Mouse (Mus musculus) hindbrain, embryonic 13.5 days (tissue): ENCODE measurements around the gene Kremen1. TPM values are rescaled to one million over a fixed set of nuclear protein-coding genes. Genes with fewer than 3 reads are reported as not detected.

Experiments
- ATAC-seq: fragments of 200-750 bp; cut with Nextera tagmentation; 2 replicates; pipeline ENCODE4 v1.8.0; 2017; ENCODE audit warnings: moderate TSS enrichment; ENCODE audit not compliant: low FRiP score
- H3K27ac ChIP-seq: fragments of 300-500 bp; sonication (generic); 2 replicates; pipeline ENCODE4 v1.5.1; 2015; ENCODE audit warnings: inconsistent platforms, mild to moderate bottlenecking, moderate library complexity
- H3K27me3 ChIP-seq: fragments of 300-500 bp; sonication (generic); 2 replicates; pipeline ENCODE4 v1.6.1; 2015; ENCODE audit warnings: mild to moderate bottlenecking, inconsistent platforms
- H3K36me3 ChIP-seq: fragments of 300-500 bp; sonication (generic); 2 replicates; pipeline ENCODE4 v1.6.1; 2015; ENCODE audit warnings: mild to moderate bottlenecking, inconsistent platforms
- H3K4me1 ChIP-seq: fragments of 300-500 bp; sonication (generic); replicated peaks from 2 replicates; pipeline ENCODE4 v1.6.1; 2015; ENCODE audit warnings: inconsistent platforms
- H3K4me2 ChIP-seq: fragments of 300-500 bp; sonication (generic); 2 replicates; pipeline ENCODE4 v1.6.1; 2015; ENCODE audit warnings: inconsistent platforms, mild to moderate bottlenecking, moderate library complexity
- H3K4me3 ChIP-seq: fragments of 300-500 bp; sonication (generic); 2 replicates; pipeline ENCODE4 v1.5.1; 2015; ENCODE audit warnings: mild to moderate bottlenecking, inconsistent platforms
- H3K9ac ChIP-seq: fragments of 300-500 bp; sonication (generic); 2 replicates; pipeline ENCODE4 v1.6.1; 2015; ENCODE audit warnings: mild to moderate bottlenecking, inconsistent platforms
- H3K9me3 ChIP-seq: fragments of 300-500 bp; sonication (generic); 2 replicates; pipeline ENCODE4 v1.6.1; 2016; ENCODE audit warnings: inconsistent platforms
- WGBS: fragments of 180-500 bp; shearing (Covaris S2); methylation state at CpG from one replicate; pipeline ENCODE4 v1.1.7; 2015; 5-methylcytosine and 5-hydroxymethylcytosine counted together
- polyA plus RNA-seq: library from polyadenylated mRNA; unstranded; fragments of >200 nt; fragmentation: Nextera tagmentation; extraction: Ambion mirVana; gene quantifications from 2 replicates; pipeline ENCODE4 v1.2.1, GENCODE M21; 2015

The Kremen1 gene
- polyA plus RNA-seq, 1 experiment from 2014 or later: 7.5 TPM

DNA sequence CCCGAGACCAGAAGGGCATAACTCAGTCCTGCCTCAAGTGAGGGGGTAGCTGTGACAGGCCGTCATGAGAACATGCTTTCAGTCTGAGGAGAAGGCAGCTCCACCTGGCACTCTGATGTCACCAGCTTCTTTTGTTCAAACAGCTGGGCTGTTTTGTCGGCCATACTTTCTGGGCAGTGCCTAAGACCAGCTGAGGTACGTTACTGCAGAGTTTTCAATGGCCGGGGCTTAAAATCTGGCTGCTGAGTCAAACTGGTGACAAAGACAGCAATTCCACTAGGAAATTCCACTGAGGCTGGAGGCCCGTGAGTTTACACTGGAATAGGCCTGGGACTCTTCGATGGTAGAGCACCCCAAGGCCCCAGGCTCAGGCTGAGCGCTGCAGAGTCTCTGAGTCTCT is 84.7 kb downstream of the Kremen1 start:
- no peaks in the 10 kb centered on the region for H3K27me3 ChIP-seq
- WGBS: 69% methylated on average over 8 of the region's 8 CpGs
- no peak overlapping the region for H3K4me3 ChIP-seq
- no peak for ATAC-seq
- H3K9me3 ChIP-seq: no peaks in the 10 kb centered on the region
- H3K4me2 ChIP-seq: no peak overlapping the region
- no peak overlapping the region for H3K27ac ChIP-seq
- H3K9ac ChIP-seq: no peak overlapping the region
- no peaks in the 10 kb centered on the region for H3K36me3 ChIP-seq
- peaks cover 22% of the 10 kb centered on the region for H3K4me1 ChIP-seq

DNA sequence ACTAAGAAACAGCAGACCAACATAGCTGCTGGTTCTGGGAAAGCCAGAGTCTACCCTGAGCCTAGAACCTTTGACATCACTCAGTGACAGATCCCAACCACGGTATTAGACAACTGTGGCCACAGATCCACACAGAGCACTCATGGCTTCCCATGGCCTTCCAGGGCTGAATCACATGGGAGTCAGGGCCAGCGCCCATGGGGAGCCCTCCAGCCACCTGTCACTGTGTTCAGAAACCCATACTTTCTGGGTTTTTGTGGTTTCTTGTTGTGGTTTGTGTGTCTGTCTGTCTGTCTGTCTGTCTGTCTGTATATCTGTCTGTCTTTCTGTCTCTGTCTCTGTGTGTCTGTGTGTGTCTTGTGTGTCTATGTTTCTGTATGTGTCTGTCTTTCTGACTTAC is 85.5 kb downstream of the Kremen1 start:
- no peaks in the 10 kb centered on the region for H3K27me3 ChIP-seq
- ATAC-seq: no peak
- H3K36me3 ChIP-seq: no peaks in the 10 kb centered on the region
- H3K9me3 ChIP-seq: no peaks in the 10 kb centered on the region
- no peak overlapping the region for H3K4me3 ChIP-seq
- WGBS: 90% methylated on average over 2 of the region's 2 CpGs
- H3K27ac ChIP-seq: no peak overlapping the region
- H3K4me2 ChIP-seq: no peak overlapping the region
- H3K4me1 ChIP-seq: peaks cover 22% of the 10 kb centered on the region
- no peak overlapping the region for H3K9ac ChIP-seq

DNA sequence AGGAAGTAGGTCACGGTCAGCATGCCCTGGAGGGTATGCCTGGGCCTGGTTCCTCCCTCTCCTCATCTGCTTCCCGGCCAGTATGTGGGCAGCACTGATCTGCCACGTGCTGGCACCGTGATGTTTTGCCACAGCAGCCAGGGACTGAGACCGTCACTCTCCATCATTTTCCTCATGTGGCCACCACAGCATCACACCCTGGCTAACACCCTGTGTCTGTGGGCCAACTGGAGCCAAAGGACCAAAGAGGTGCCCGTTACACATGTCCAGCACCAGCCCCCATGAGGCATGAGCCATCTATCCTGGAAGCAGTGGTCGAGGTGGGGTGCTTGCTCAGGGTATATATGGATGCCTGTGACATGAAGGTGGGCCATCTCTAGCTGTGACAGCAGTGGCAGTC is 86.2 kb downstream of the Kremen1 start:
- 87% methylated on average over 7 of the region's 7 CpGs for WGBS
- H3K4me2 ChIP-seq: no peak overlapping the region

DNA sequence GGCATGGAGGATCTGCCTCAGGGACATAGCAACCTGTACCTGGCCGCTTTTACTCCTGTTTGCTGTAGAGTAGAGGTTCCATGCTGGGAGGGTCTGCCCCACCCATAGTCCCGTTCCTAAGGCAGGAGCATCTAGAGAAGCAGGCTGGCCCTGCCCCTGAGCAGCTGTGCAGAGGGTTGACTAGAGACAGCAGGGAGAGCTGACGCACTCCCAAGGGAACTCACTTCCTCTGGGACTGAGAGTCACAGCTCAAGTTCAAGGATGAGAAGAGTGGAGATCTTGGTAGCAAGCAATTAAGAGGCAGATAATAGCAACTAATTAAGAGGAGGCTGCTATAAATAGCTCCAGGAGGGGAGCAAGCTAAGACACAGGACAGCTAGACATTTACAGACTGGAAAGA is 88.5 kb downstream of the Kremen1 start:
- Histone ChIP-seq H3K4me3 (no peak overlapping the region), H3K27me3 (no peaks in the 10 kb centered on the region), H3K4me2 (no peak overlapping the region), H3K27ac (no peak overlapping the region), H3K9me3 (no peaks in the 10 kb centered on the region), H3K36me3 (no peaks in the 10 kb centered on the region), H3K9ac (no peak overlapping the region), H3K4me1 (peaks cover 8% of the 10 kb centered on the region)
- ATAC-seq: no peak
- 61% methylated on average over 3 of the region's 3 CpGs for WGBS

More for the DNA sequence above, 86.2 kb downstream of the Kremen1 start:
- Histone ChIP-seq H3K9me3 (no peaks in the 10 kb centered on the region), H3K9ac (no peak overlapping the region), H3K4me3 (no peak overlapping the region), H3K27me3 (no peaks in the 10 kb centered on the region), H3K36me3 (no peaks in the 10 kb centered on the region), H3K4me1 (peaks cover 22% of the 10 kb centered on the region), H3K27ac (no peak overlapping the region)
- ATAC-seq: no peak

DNA sequence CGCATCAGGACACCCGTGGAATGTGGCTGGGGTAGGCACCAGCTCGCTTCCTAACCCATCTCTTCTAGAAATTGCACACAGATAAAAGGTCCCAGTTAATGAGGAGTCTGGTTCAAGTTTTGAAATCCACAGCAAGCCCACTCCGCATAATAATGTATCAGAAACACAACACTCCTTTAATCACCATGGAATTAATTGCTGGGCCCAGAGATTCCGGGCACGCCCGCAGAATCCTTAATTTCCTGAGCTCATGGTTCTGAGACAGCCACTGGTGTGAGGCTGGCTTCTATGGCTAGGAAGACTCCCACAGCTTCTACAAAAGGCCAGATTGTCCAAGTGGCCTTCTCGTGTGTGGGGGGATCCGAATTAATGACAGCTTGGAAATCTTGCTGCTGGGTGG is 94.0 kb downstream of the Kremen1 start:
- Histone ChIP-seq H3K9ac (no peak overlapping the region), H3K4me1 (peaks cover 23% of the 10 kb centered on the region), H3K27me3 (no peaks in the 10 kb centered on the region; the same call in 1 of the 2 replicates), H3K4me3 (no peak overlapping the region), H3K4me2 (no peak overlapping the region), H3K9me3 (no peaks in the 10 kb centered on the region), H3K36me3 (no peaks in the 10 kb centered on the region), H3K27ac (peak overlapping the region; percentile 32; the same call in 1 of the 2 replicates)
- ATAC-seq: no peak
- 54% methylated on average over 9 of the region's 9 CpGs for WGBS

DNA sequence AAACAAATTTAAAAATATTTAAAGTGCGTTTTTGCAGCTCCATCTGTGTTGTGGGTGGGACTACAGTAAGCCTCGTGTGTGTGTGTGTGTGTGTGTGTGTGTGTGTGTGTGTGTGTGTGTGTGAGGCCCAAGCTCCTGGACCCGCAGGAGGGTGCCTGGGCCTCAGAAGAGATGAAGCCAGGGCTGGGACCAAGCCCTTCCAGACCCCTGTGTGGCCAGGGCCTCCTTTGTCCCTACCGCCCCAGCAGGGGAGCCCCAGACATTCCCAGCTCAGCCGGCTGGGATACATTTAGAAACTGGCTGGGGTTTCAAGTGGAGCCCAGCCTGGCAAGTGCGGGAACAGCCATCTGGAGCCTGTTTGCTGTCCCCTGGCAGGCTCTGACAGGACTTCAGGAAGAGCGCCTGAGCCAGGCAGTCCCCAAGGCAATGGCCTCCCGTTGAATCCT is 95.9 kb downstream of the Kremen1 start:
- Histone ChIP-seq H3K9ac (no peak overlapping the region), H3K9me3 (no peaks in the 10 kb centered on the region), H3K36me3 (no peaks in the 10 kb centered on the region), H3K4me1 (peaks cover 23% of the 10 kb centered on the region), H3K27me3 (no peaks in the 10 kb centered on the region; the same call in 1 of the 2 replicates), H3K27ac (peak overlapping the region; percentile 45; the same call in 1 of the 2 replicates), H3K4me3 (no peak overlapping the region), H3K4me2 (no peak overlapping the region)
- peak; percentile 52; the same call in 1 of the 2 replicates for ATAC-seq
- WGBS: 22% methylated on average over 6 of the region's 8 CpGs

DNA sequence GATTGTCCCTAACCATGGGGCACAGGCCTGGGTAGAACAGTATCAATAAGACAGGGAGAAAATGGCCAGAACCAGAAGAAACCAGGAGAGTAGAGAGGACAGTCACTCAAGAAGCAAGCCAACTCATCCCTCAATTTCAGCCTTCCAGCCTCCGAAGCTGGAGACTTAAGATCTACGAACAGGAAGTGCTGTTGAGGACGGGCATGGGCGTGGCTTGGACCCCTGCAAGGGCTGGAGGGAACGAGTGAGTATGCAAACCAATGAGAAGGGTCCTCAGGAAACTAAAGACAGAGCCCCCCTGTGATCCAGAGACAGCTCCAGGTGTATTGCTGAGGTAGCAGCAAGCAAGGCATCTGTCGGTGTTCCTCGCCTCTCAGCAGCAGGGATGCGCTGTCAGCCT is 97.0 kb downstream of the Kremen1 start:
- no peaks in the 10 kb centered on the region; the same call in 1 of the 2 replicates for H3K27me3 ChIP-seq
- 0 out of 2 replicates have a peak overlapping the region, but pooled peaks have one; percentile 3 for H3K27ac ChIP-seq
- H3K9me3 ChIP-seq: no peaks in the 10 kb centered on the region
- 28% methylated on average over 8 of the region's 8 CpGs for whole genome bisulfite sequencing
- H3K4me3 ChIP-seq: no peak overlapping the region
- no peak for ATAC-seq
- peaks cover 23% of the 10 kb centered on the region for H3K4me1 ChIP-seq
- H3K9ac ChIP-seq: no peak overlapping the region
- H3K36me3 ChIP-seq: no peaks in the 10 kb centered on the region
- H3K4me2 ChIP-seq: no peak overlapping the region

DNA sequence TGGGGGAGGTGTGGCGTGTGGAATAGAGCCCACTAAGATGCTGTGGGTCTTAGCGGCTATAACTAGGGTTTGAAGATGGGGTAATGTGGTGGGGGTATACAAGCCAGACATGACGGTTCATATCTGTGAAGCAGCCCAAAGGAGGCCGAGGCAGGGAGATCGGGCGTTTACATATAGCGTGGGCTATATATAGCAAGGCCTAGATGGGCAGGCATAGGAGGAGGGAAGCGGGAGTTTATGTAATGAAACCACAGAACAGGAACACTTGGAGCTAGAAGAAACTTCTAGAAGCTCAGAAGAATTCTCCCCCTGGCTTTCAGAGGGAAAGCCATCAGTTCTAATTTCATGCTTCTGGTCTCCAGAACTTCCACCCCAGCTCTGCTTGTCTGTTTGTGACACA is 97.9 kb downstream of the Kremen1 start:
- no peak for ATAC-seq
- no peaks in the 10 kb centered on the region for H3K9me3 ChIP-seq
- no peak overlapping the region for H3K4me3 ChIP-seq
- no peaks in the 10 kb centered on the region for H3K36me3 ChIP-seq
- H3K27ac ChIP-seq: no peak overlapping the region
- no peak overlapping the region for H3K4me2 ChIP-seq
- H3K9ac ChIP-seq: no peak overlapping the region
- peaks cover 23% of the 10 kb centered on the region for H3K4me1 ChIP-seq
- H3K27me3 ChIP-seq: no peaks in the 10 kb centered on the region; the same call in 1 of the 2 replicates
- WGBS: 91% methylated on average over 8 of the region's 8 CpGs

DNA sequence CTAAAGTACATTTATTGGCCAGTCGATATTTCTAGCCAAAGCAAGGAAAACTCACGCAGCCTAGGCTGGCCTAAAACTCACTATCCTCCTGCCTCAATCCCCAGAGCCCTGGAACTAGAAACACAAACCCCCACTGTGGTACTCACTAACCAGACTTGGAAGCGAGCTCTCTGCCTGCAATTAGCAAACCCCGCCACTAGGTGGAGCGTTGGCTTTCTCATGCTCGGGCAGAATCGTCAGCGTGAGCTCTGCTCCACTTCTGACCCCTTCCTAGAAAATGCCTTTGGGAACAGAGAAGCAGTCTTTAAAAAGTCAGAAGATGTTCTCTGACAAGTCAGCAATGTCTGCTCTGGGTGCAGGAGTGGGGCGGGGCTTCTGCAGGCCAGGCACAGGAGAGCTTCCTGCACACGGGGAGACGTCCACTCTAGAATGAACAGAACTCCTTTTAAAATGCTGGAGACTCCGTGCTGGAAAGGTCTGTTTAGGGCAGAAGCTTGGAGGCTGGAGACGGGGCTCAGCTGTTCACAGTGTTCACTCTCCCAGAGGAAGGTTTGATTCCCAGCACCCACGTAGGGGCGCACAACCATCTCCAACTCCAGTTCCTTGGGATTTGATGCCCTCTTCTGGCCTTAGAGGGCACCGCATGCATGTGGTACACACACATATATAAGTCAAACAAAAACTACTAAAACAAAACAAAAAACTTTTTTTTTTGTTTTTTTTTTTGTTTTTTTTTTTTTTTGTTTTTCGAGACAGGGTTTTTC is 100.5 kb downstream of the Kremen1 start:
- no peak overlapping the region for H3K4me2 ChIP-seq
- 0 out of 2 replicates have a peak, but pooled peaks cover 4% of the 10 kb centered on the region for H3K4me1 ChIP-seq
- no peak overlapping the region for H3K4me3 ChIP-seq
- no peak overlapping the region for H3K27ac ChIP-seq
- no peaks in the 10 kb centered on the region; the same call in 1 of the 2 replicates for H3K27me3 ChIP-seq
- H3K9ac ChIP-seq: no peak overlapping the region
- H3K9me3 ChIP-seq: no peaks in the 10 kb centered on the region
- H3K36me3 ChIP-seq: no peaks in the 10 kb centered on the region
- 76% methylated on average over 17 of the region's 17 CpGs for WGBS
- ATAC-seq: no peak

DNA sequence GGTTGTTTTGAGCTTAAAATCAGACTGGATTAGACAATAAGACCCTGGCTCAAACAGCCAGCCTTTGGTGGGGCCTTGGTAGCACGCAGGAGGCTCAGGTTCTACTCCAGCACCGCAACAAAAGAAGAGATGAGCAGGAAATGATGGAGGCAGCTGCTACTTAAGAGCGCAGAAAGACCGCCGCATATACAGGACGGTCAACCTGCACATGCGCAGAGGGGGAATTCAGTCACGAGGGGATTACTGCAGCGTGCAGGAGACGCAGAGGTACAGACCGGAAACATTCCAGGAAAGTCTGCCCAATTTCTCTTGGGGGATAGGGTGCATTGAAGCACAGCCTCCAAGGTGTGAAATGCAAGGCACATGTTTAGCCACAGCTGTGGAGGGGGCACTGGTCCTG is 103.3 kb downstream of the Kremen1 start:
- Histone ChIP-seq H3K9me3 (no peaks in the 10 kb centered on the region), H3K36me3 (no peaks in the 10 kb centered on the region), H3K4me2 (no peak overlapping the region), H3K27ac (no peak overlapping the region), H3K4me1 (peaks cover 12% of the 10 kb centered on the region), H3K9ac (no peak overlapping the region), H3K4me3 (no peak overlapping the region), H3K27me3 (peaks cover 10% of the 10 kb centered on the region; the same call in 1 of the 2 replicates)
- ATAC-seq: no peak
- 87% methylated on average over 11 of the region's 11 CpGs for WGBS

DNA sequence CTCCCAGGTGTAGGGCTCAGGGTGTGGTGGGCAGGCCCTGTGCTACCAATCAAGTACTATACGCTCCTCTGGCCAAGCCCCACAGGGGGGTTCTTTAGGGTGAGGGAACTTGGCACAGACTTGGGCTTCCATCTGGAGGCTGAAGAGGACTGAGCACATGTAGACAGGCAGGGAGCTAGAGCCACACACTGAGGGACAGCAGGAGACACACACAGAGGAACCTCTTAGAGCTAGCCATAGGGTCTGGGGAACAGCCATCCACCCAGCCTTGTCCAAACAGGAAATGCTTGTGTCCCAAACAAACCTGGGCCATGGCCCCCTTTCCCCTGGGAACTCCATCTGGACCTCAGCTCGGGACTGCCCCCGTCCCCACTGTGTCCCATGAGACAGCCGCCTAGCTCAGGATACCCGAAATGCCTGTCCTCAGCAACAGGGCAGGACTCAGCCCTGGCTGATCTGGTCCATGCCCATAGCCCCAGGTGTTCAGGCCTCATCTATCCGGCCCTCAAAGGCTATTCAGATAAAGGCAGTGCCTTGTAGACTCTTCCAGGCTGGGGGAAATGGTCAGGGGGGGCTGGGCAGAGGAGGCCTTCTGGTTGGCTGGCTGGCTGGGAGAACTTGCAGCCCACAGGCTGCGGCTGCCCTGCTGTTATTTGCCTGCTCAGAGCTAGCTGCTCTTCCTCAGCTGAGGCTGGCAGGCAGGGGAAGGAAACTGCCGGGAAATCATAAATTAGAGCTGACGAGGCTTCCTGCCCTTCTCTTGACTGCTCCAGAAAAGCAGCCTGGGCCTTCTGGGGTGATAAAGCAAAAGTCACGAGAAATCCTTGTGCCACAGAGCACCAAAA is 106.2 kb downstream of the Kremen1 start:
- Histone ChIP-seq H3K9me3 (no peaks in the 10 kb centered on the region), H3K36me3 (no peaks in the 10 kb centered on the region), H3K4me1 (peaks cover 36% of the 10 kb centered on the region), H3K27ac (no peak overlapping the region), H3K4me2 (no peak overlapping the region), H3K27me3 (peaks cover 32% of the 10 kb centered on the region; the same call in 1 of the 2 replicates), H3K4me3 (no peak overlapping the region), H3K9ac (peak overlapping the region; percentile 15; the same call in 1 of the 2 replicates)
- 36% methylated on average over 10 of the region's 10 CpGs for WGBS
- ATAC-seq: no peak

DNA sequence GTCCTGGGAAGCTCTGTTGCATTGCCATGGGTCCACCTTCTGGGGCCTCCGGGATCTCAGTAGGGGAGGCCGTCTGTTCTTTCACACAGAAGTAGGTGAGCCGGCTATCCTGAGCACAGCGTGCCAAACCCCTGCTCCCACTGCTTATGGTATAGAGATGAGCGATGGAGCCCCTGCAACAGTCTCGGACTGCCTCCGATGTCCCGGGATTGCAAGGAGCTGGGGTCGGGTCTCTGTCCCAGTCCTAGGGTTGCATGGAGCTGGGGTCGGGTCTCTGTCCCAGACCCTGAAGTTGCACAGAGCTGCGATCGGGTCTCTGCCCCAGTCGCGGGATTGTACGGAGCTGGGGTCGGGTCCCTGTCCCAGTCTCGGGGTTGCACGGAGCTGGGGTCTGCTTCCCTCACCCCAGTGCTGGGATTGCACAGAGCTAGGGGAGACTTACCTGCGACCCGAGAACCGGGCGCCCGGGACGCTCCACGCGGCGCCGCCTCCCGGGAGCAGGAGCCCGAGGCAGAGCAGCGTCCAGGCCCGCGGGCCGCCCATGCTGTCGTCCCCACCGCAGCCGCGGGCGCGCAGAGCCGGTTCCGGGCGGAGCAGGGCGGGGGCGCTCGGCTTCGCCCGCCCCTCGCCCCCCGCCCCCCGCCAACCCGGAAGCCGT is 109.5 kb downstream of the Kremen1 start, which contains the start of gene Emid1:
Gene Emid1, minus strand, starts transcription at position 578 of the 658 bp plus-strand sequence.
- H3K4me3 ChIP-seq: peak within 1 kb of the TSS; percentile 55
- H3K4me1 ChIP-seq: peaks cover 56% of the 10 kb centered on the region
- ATAC-seq: peak; percentile 33; the same call in 1 of the 2 replicates

More for the DNA sequence above, 109.5 kb downstream of the Kremen1 start, which contains the start of gene Emid1:
- Histone ChIP-seq H3K9me3 (no peaks in the 10 kb centered on the region), H3K9ac (peak within 1 kb of the TSS; percentile 78), H3K27me3 (peaks cover 35% of the 10 kb centered on the region; the same call in 1 of the 2 replicates), H3K36me3 (no peaks in the 10 kb centered on the region), H3K4me2 (peak within 1 kb of the TSS; percentile 88), H3K27ac (no peak within 1 kb of the TSS)
- under 1% methylated on average over 42 of the region's 53 CpGs for WGBS
